Mouse (Mus musculus): ENCODE measurements at regions not wholly inside any gene's neighbourhood (a gene's known extent, or its start where the extent isn't known, plus 50 kb on each side); places are given as distances from the start of the nearest gene placed in this dataset.
A peak's percentile ranks its signal among the peaks of the same experiment; 100 is the strongest.

- Histone ChIP-seq H3K27me3 (ENCODE audit: control insufficient read depth, insufficient read depth, low read length) (no peaks in the 10 kb centered on the region), H3K9ac (ENCODE audit: low read length) (no peak overlapping the region), H3K4me2 (no peak overlapping the region), H3K36me3 (ENCODE audit: control insufficient read depth, insufficient read depth, low read length) (no peaks in the 10 kb centered on the region), H3K4me1 (ENCODE audit: control insufficient read depth, insufficient read depth, low read length) (no peaks in the 10 kb centered on the region), H3K4me3 (ENCODE audit: low read depth, low read length) (no peak overlapping the region), H3K27ac (ENCODE audit: low read depth, low read length) (no peak overlapping the region), H3K9me3 (ENCODE audit: control insufficient read depth, low read length) (no peaks in the 10 kb centered on the region)
- no peak for ATAC-seq (ENCODE audit: low FRiP score)
- DNase-seq (ENCODE audit: low spot score, missing footprints) = peak; percentile 78
- WGBS = 75% methylated on average over 11 of the region's 11 CpGs
These were observed 291.8 kb downstream of the Il20rb start for GRCm38 (mm10) chr9:100194604-100195444.

GRCm38 (mm10) chr9:100194158-100194557 is 292.4 kb downstream of the Il20rb start:
- H3K27ac ChIP-seq (ENCODE audit: low read depth, low read length) = no peak overlapping the region
- no peaks in the 10 kb centered on the region for H3K36me3 ChIP-seq (ENCODE audit: control insufficient read depth, insufficient read depth, low read length)
- no peak overlapping the region for H3K4me3 ChIP-seq (ENCODE audit: low read depth, low read length)
- H3K4me1 ChIP-seq (ENCODE audit: control insufficient read depth, insufficient read depth, low read length) = no peaks in the 10 kb centered on the region
- H3K4me2 ChIP-seq = no peak overlapping the region
- H3K9ac ChIP-seq (ENCODE audit: low read length) = no peak overlapping the region
- H3K9me3 ChIP-seq (ENCODE audit: control insufficient read depth, low read length) = no peaks in the 10 kb centered on the region
- no peaks in the 10 kb centered on the region for H3K27me3 ChIP-seq (ENCODE audit: control insufficient read depth, insufficient read depth, low read length)
- no peak for ATAC-seq (ENCODE audit: low FRiP score)
- WGBS = 89% methylated on average over 5 of the region's 5 CpGs
- peak; percentile 26 for DNase-seq (ENCODE audit: low spot score, missing footprints)

GRCm38 (mm10) chr9:100184081-100184480 is 302.5 kb downstream of the Il20rb start:
- H3K4me2 ChIP-seq = no peak overlapping the region
- WGBS = 70% methylated on average over 9 of the region's 9 CpGs
- H3K9me3 ChIP-seq (ENCODE audit: control insufficient read depth, low read length) = no peaks in the 10 kb centered on the region
- no peaks in the 10 kb centered on the region for H3K4me1 ChIP-seq (ENCODE audit: control insufficient read depth, insufficient read depth, low read length)
- H3K4me3 ChIP-seq (ENCODE audit: low read depth, low read length) = no peak overlapping the region
- ATAC-seq (ENCODE audit: low FRiP score) (no peak), DNase-seq (ENCODE audit: low spot score, missing footprints) (no peak)
- no peaks in the 10 kb centered on the region for H3K36me3 ChIP-seq (ENCODE audit: control insufficient read depth, insufficient read depth, low read length)
- no peaks in the 10 kb centered on the region for H3K27me3 ChIP-seq (ENCODE audit: control insufficient read depth, insufficient read depth, low read length)
- H3K9ac ChIP-seq (ENCODE audit: low read length) = no peak overlapping the region
- H3K27ac ChIP-seq (ENCODE audit: low read depth, low read length) = no peak overlapping the region

- Histone ChIP-seq H3K36me3 (ENCODE audit: control insufficient read depth, insufficient read depth, low read length) (no peaks in the 10 kb centered on the region), H3K4me2 (no peak overlapping the region), H3K27me3 (ENCODE audit: control insufficient read depth, insufficient read depth, low read length) (no peaks in the 10 kb centered on the region), H3K4me3 (ENCODE audit: low read depth, low read length) (no peak overlapping the region), H3K9me3 (ENCODE audit: control insufficient read depth, low read length) (no peaks in the 10 kb centered on the region), H3K9ac (ENCODE audit: low read length) (no peak overlapping the region), H3K4me1 (ENCODE audit: control insufficient read depth, insufficient read depth, low read length) (no peaks in the 10 kb centered on the region), H3K27ac (ENCODE audit: low read depth, low read length) (no peak overlapping the region)
- no peak for ATAC-seq (ENCODE audit: low FRiP score)
- DNase-seq (ENCODE audit: low spot score, missing footprints) = no peak
- 92% methylated on average over 5 of the region's 5 CpGs for WGBS
These were observed 300.3 kb upstream of the Sox14 start for GRCm38 (mm10) chr9:100176291-100176690.

GRCm38 (mm10) chr9:100166256-100166655 is 290.3 kb upstream of the Sox14 start:
- Histone ChIP-seq H3K4me1 (ENCODE audit: control insufficient read depth, insufficient read depth, low read length) (no peaks in the 10 kb centered on the region), H3K27me3 (ENCODE audit: control insufficient read depth, insufficient read depth, low read length) (no peaks in the 10 kb centered on the region), H3K4me3 (ENCODE audit: low read depth, low read length) (no peak overlapping the region), H3K36me3 (ENCODE audit: control insufficient read depth, insufficient read depth, low read length) (no peaks in the 10 kb centered on the region), H3K4me2 (no peak overlapping the region), H3K9me3 (ENCODE audit: control insufficient read depth, low read length) (no peaks in the 10 kb centered on the region), H3K27ac (ENCODE audit: low read depth, low read length) (no peak overlapping the region), H3K9ac (ENCODE audit: low read length) (no peak overlapping the region)
- ATAC-seq (ENCODE audit: low FRiP score) (no peak), DNase-seq (ENCODE audit: low spot score, missing footprints) (no peak)
- 90% methylated on average over 5 of the region's 5 CpGs for WGBS

GRCm38 (mm10) chr9:100161961-100162360 is 286.0 kb upstream of the Sox14 start:
- H3K9me3 ChIP-seq (ENCODE audit: control insufficient read depth, low read length) = no peaks in the 10 kb centered on the region
- H3K36me3 ChIP-seq (ENCODE audit: control insufficient read depth, insufficient read depth, low read length) = no peaks in the 10 kb centered on the region
- WGBS = 83% methylated on average over 3 of the region's 3 CpGs
- no peak for DNase-seq (ENCODE audit: low spot score, missing footprints)
- no peak overlapping the region for H3K4me2 ChIP-seq
- no peaks in the 10 kb centered on the region for H3K27me3 ChIP-seq (ENCODE audit: control insufficient read depth, insufficient read depth, low read length)
- ATAC-seq (ENCODE audit: low FRiP score) = no peak
- H3K4me3 ChIP-seq (ENCODE audit: low read depth, low read length) = no peak overlapping the region
- H3K4me1 ChIP-seq (ENCODE audit: control insufficient read depth, insufficient read depth, low read length) = no peaks in the 10 kb centered on the region
- no peak overlapping the region for H3K9ac ChIP-seq (ENCODE audit: low read length)
- no peak overlapping the region for H3K27ac ChIP-seq (ENCODE audit: low read depth, low read length)

Data from midbrain, embryonic 11.5 days (tissue).